Mouse (Mus musculus) kidney, adult 8-10 months (tissue): Measurements from ENCODE around the gene Tek.
"Not testable (repeated sequence)": the region's sequence is repeated elsewhere in the genome, so short reads cannot be mapped to it uniquely, and the experiment has no call there.

ENCODE experiments used
- DNase-seq, 2 experiments: peaks; one replicate each; pipeline ENCODE4 v3.0.0; 2022

Gene Tek

DNA sequence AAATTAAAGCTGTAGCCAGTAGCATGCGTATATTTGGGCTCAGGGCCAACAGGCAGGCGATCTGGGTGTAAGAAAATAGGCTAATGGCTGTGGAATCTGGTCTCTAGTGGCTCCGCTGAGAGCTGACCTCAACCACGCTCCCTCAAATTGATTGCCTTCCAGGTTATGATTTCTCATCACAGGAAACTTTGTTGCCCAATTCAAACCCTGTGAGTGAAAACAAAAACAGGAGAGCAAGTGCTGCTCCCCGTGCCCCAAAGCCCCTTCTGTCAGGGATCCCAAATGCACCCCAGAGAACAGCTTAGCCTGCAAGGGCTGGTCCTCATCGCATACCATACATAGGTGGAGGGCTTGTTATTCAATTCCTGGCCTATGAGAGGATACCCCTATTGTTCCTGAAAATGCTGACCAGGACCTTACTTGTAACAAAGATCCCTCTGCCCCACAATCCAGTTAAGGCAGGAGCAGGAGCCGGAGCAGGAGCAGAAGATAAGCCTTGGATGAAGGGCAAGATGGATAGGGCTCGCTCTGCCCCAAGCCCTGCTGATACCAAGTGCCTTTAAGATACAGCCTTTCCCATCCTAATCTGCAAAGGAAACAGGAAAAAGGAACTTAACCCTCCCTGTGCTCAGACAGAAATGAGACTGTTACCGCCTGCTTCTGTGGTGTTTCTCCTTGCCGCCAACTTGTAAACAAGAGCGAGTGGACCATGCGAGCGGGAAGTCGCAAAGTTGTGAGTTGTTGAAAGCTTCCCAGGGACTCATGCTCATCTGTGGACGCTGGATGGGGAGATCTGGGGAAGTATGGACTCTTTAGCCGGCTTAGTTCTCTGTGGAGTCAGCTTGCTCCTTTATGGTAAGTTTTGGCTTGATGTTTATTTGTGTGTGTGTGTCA, at the start of gene Tek:
Gene Tek, plus strand, starts transcription at position 452 of the 894 bp plus-strand sequence.
- peak; percentile 15 to 17 for DNase-seq

DNA sequence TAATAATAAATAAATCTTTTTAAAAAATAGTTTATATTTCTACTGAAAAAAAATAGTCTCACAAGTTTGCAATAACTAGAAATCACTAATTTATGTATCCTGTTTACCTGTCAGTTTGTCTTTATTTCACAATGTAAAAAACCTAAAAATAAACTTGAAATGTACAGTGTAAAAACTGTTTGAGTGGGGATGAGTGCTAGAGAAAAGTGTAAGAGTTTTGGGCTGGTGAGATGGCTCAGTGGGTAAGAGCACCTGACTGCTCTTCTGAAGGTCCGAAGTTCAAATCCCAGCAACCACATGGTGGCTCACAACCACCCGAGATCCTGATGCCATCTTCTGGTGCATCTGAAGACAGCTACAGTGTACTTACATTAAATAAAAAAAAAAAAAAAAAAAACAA, 49.3 kb upstream of the Tek start:
- not testable (repeated sequence) for DNase-seq

DNA sequence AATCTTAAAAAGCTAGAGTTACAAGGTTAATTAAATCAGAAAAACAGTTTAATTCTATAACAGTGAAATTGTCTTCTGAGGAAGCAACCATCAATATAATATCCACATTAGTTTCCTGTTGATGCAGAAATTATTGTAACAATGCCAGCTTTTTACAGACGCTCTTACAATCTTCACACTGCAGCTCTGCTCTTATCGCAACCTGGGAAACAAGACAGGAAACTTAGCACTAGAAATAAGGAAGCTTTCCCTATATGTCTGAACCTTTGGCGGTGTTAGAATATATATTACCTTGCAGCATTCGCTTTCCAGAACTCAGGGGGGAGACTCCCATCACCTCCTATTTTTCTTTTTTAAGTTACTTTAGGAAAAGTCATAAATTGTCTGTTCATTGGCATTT, 48.0 kb upstream of the Tek start:
- no peak for DNase-seq

DNA sequence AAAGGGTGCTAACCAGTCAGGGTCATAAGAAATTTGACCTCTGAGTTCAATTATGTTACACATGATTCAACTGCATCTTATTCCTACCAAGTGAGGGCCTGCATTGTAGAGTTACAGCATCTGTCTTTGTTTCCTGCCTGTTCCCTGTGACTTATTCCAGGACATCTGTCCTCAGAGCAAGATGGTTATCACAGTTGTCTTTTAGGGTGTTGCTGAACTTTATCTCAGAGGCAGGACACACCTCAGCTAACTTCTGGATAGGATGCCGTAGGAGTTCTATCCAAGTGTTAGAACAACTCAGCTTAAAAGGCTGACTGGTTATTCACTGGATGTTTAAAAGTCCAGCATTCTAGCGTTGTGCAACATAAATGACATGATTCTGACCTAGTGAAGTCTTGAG, 46.9 kb upstream of the Tek start:
- DNase-seq = no peak

DNA sequence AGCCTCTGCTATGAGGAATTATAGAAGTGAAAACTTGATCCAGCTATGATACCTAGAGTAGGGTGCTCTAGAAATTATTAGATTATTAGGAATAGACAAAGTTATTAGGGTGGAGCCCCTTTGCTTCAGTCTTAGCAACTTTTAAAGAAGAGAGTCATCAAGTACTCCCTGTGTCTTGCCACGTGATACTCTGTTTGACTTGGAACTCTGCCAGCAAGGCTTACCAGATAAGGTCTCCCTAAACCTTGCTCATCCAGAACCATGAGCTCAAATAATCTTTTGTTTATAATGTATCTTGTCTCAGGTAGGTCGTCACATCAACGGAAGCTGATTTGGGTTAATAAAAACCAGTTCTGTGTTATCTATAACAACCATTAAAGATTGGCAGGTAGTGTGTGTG, 42.7 kb upstream of the Tek start:
- no peak for DNase-seq

DNA sequence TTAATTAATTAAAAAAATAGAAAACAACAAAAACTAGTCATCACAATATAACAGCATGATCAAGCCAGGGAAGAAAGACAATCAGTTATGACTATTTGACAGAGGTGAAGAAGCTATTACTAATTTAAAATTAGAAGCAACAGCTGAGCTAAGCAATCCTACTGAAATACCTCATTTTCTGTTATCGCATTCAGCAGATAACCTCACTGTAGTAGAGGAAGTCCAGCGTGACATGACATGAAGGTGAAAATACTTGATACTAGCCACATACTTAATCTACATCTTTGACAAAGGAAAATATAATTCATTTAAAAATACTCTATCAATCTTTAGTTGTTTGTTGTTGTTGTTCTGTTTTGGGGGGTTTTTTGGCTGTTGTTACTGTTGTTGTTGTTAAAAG, 28.1 kb upstream of the Tek start:
- no peak for DNase-seq

DNA sequence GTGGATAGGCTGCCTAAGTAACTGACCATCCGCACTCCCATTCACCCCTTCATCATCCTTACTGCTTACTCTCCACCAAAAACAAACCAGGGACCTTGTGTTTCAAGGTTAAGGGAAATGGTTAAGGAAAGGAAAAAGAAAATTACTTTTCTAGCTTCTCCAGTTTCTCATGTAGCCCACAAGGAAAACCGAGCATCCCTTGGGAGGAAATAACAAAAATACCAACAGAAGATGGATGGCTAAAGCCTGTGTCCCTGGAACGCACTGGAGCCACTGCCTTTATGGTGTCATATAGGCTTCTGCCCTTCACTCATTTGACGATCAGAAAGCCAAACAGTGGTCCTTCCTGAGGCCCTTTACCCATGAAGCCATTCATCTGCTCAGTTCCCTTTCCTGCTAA, 27.7 kb upstream of the Tek start:
- peak in 1 of 2 experiments; percentile 24 for DNase-seq

DNA sequence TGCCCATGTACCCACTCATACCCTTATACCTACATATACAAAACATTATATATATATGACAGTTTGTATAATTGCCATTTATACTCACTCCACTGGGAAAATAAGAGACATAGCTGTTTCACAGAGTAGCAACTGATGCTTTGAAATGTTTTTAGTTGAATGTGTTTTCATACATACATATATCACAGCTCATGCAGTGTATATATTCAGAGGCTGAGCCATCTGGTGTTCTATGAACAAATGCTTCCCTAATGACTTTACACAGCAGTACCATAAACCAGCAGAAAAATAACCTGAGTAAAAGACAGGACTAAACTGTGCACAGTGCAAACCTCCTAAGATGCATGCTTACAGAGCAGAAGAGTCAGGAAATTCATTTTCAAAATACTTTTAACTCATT, 25.3 kb upstream of the Tek start:
- DNase-seq = no peak

DNA sequence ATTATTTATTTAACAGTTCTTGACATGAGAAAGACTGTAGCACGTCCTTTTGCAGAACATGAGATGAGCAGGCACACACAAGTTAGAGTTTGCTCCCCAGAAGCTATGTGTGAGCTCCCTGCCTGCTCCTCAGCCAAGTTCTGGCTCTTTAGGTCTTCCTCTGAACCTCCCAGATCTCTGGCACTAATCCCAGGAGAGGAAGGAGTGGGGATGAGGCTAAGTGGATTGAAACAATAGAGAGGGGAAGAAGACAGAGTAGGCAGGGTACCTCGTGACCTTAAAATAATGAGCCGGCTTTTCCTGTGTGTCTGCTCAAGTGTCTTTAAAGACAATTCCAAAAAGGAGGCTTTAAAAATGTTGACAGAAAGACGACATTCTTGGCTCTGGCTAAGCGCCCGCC, 23.9 kb upstream of the Tek start:
- peak; percentile 22 to 60 for DNase-seq

DNA sequence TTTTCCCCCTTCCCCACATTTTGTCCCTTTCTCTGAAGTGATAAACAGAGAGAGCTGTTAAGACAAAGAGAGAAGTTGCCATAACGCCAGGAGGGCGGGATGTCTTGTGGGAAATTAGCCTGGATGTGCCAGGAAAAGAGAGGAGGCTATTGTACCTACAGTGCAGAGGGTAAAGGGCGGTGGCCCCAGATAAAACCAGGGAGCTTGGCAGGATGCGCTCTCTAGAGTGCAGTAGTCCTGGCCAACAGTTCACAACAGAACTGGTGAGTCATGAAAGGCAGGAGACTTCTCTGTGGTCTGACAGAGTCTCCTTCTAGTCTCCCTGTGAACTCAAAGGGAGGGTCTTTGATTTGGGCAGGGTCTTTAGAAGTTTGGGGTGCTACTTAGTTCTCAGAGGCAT, 13.3 kb upstream of the Tek start:
- DNase-seq = no peak

DNA sequence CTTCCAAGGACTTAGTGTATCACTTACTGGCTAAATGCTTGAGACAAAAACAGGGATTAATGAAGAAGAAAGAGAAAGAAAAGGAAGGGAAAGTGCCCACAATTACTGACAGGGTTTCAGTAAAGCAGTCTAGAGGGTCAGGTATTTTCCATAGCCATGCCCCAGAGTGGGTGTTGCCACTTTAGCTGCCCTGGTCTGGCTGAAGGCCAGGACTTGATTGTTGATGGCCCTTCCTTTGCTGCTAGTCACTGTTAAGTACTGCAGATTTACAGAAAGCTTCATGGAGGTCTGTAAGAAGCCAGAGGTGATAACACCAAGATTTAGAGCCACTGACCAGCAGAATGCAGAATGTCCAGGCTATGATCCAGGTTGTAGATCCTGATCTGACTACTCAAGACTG, 6.4 kb upstream of the Tek start:
- no peak for DNase-seq

DNA sequence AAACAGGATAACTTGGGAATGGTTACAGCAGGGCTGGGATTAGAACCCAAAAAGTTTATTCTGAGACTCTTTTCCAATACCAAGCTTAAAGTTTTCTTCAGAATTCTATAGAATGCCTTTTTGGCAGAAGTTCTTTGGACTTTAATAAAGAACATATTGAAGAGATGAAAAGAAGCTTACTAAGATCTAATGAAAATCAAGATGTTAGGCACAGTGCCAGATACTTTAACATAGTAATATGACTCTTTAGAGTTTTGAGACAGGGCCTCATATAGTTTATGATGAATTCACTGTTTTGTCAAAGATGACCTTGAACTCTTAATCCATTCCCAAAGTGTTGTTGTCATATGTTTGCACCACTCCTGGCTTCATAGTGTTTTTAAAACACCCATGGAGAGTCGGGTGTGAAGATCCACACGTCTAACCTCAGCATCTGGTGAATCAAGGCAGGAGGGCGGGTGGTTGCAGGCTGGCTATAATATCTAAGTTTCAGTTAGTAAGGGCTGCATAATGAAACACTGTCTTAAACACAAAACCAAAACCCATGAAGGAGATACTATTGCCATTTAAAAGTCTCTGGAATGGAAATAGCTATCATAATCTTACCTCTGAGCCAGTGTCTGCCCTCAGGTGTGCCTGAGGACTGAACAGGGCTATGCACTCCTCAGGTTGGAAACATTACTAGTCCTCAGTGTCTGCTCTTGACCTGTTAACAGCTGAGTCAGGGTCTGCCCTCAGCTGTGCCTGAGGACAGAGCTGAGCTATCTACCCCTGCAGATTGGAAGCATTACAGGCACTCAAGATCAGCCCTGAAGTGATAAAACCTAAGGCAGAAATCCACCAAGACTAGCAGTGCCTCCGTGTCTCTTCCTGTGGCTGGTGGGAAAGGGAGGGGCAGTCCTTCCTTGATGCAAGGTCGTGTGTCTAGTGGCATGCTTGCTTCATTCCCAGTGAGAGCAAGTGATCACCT, 1.5 kb upstream of the Tek start:
- DNase-seq = no peak

DNA sequence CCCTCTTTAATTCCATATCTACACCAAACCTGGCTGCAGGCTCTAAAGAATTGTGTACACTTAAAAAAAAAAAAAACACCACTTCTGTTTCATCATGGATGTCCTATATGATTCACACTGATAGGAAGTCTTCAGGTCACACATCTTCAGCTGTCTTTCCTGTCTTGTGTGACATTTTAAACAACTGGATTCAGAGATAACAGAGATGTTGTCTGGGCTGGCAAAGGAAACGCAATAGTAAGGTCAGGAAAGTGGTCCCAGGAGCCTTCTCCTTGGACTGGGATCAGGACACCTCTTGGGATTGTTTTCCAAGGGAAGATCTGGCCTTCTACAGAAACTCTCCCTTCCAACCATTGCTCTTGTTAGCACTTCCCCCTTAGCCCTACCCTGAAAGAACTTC, 2.7 kb downstream of the Tek start:
- peak in 1 of 2 experiments; percentile 37 for DNase-seq

DNA sequence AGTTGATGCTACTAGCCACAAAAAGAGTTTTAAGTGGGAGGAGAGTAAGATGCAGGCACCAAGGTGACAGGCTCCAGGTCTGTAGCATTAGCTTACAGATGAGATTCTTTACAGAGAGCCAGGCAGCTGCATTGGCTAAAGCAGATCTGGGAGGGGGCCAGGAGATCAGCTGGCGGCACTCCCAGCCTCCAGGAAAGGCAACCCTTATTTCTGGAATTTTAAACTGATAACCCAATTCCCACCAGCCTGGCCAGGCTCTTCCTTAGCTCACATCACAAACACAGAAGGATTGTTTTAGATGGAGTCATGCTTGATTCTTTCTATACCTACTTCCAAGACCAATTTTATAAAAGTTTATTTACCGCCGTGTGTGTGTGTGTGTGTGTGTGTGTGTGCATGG, 6.7 kb downstream of the Tek start:
- DNase-seq = no peak

DNA sequence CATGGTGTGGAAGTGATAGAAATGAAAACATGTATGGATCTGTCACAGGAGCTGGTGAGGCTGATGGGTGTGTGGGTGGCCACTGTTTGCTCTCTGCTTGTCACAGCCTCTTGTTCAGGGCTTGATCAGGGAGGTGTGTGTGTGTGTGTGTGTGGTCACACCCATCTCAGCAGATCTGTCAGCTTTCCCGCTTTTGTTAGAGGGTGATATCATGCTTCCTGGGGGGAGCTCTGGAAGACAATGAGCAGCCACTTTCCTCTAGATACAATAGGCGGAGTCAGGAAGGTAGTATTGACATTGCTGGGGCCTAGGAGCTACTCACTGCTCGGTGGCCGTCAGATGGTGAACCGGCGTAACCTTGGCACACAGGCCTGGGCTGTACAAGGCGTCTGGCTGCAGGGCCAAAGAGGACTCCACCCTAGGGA, 7.3 kb downstream of the Tek start:
- DNase-seq = peak; percentile 52 to 81

DNA sequence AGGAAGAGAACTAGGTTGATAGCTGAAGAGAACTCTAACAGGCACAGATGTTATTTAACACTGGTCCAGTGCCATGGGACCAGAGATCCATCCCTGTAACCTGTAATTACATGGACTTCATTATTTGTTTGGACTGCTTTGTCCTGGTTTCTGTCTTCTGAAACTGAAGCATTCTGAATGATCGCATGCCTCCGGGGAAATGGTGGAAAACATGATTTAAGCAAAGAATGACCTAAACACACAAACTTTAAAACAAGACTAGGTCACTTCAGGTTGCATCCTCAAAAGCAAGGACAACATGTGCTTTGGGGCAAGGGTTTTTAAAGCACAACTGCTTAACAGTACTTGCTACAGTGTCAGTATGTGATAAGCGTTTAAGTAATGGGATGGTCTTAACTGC, 8.2 kb downstream of the Tek start:
- DNase-seq = no peak

DNA sequence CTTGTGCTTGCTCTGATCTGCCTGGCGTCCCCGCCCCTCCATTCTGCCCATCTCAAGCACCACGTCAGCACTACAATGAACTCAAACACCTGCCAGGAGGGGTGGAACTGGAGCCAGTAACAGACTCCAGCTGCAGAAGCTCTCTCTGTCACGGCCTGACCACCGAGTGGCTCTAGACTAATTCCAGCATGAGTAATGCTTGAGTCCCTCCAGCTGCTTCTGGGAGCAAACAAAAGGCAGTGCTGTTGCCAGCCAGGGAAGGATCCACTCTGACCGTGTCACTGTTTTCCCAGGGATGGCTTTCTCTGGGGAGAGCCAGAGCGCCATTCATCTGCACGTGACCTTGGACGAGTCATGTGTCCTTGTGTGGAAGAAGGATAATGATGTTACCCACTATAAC, 13.4 kb downstream of the Tek start:
- DNase-seq = no peak

DNA sequence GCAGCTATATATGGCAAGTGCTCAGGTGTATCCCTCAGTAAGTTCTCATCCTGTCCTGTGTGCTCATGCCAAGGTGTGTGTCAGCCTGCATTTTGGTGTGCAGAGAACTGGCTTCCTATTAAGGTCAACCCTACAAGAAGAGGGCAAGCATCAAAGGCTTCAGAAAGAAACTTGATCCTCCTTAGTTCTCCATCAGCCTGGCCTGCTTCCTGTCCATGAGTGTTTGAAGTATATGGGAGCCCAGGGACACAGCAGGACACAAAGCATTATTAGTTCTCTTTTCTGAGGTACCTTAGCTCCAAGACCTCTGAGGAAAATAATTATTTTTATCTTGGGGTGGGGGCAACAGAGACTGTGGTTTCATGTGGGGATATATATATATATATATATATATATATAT, 26.1 kb downstream of the Tek start:
- no peak for DNase-seq

DNA sequence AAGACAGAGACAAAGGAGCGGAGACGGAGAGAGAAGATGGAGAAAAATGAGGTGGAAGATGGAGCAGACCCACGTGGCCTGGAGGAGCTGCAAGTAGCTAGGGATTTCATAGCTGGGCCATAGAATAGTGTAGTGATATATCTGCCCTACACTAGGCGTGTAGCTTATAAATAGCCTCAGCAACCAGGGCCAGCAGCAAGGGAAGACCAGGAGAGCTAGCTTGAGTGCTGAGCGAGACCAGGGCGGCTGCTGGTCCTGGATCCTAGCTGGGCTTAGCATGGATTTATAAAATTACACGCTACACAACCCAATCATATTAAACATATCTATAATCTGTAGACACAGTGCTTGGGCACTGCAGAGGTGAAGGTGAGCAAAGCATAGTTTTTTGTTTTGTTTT, 27.1 kb downstream of the Tek start:
- DNase-seq = no peak

DNA sequence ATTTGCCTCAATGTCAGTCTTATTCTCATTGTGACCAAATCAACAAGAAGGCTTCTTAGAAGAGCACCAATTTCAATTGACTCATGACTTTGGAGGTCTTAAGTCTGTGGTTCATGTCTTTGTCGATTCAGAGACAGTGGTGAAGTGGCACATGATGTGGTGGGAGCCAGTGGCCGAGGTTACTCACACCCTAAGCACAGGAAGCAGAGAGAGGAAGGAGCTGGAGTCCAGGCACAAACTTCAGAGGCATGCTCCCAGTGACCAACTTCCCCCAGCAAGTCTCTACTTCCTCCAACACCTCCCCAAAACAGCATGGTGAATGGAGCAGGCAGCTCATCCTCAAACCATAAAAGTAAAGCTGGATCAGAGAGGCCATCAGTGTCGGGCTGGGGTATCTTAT, 29.5 kb downstream of the Tek start:
- DNase-seq = no peak

DNA sequence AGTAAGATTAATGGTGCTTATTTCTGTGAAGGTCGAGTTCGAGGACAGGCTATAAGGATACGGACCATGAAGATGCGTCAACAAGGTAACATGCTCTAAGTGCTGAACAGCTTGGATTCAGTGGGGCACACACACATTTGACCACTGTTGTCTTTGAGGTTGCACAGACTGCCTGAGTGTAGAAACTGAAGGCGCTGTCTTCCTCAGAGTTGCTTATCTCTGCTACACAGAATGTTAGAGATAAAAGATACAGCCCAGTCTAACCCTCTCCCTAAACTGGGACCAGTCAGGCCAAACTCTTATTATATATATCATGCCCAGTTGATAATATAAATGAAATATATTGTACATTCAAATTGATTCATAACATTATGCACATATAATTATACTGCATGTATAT, 42.0 kb downstream of the Tek start:
- no peak for DNase-seq

DNA sequence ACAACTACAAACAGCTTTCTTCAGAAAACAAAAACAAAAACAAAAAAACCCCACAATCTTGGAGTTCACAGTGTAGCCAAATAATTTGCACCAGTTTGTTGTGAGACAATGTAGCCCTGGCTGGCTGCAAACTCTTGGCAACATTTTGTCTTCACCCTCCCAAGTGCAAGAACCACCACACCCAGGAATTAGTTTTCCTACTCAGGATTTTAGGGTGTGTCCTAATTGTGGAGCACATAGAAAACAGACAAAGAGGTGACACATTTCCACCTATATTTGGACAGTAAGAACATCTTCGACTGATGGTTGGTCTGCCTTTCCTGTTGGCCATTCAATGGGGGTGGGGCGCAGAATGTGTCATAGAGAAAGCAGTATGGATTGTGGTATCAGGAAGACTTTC, 46.8 kb downstream of the Tek start:
- no peak for DNase-seq

DNA sequence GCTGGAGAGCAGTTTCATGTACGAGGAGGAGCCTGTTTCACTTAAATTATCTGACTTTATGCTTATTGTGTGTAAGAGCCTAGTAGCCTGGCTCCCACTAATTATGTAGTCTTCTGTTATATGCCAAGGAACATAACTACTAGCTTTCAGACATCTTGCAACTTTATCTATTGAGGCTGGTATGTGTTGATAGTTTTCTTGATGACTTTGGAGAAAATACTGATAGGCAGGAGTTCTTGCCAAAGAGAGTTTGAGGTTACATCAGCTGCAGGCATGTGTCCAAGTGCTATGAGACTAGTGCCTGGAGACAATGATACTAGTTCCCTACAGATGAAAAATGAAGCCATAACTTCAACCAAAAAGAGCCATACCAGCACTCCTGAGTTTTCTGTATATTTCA, 64.1 kb downstream of the Tek start:
- no peak for DNase-seq

DNA sequence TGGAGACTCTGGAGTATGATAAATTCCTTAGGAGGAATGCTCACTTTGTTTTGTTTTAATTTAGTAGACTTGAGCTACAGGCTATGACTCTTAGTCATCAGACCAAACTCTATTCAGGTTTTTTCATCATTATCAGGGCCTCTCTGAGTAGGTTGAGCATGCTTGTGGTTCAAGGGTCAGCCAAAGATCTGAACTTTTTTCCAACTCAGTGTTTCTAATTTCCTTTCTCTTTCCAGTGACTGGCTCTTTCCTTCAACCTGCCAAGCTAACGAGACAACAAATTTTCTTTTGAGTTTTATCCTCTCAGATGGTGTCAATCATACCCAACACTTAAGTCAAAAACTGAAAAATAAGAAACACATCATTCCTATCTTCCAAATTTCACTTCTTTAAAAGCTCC, 71.5 kb downstream of the Tek start:
- no peak for DNase-seq
